Mouse (Mus musculus): Measurements from ENCODE around the gene Olfr1367. TPM values are rescaled to one million over a fixed set of nuclear protein-coding genes. Genes with fewer than 3 reads are reported as not detected.

The Olfr1367 gene
- polyA plus RNA-seq (2016; fragmentation: Nextera tagmentation; extraction: Ambion mirVana) = not detected in 2 replicates

- no peaks in the 10 kb centered on the region for H3K4me1 ChIP-seq
- no peak for DNase-seq (ENCODE audit: low spot score)
- 67% methylated on average over 1 of the region's 1 CpGs for WGBS
- no peaks in the 10 kb centered on the region for H3K36me3 ChIP-seq
- no peaks in the 10 kb centered on the region for H3K9me3 ChIP-seq
- no peak within 1 kb of the TSS for H3K27ac ChIP-seq
- H3K27me3 ChIP-seq (ENCODE audit: insufficient read depth, poor library complexity, severe bottlenecking) = no peaks in the 10 kb centered on the region
- H3K4me3 ChIP-seq = no peak within 1 kb of the TSS
These were observed at the start of gene Olfr1367 for GRCm38 (mm10) chr13:21346610-21347009. Gene Olfr1367, plus strand, starts transcription at chr13:21346910.

GRCm38 (mm10) chr13:21298557-21298956 is 48.2 kb upstream of the Olfr1367 start:
- Histone ChIP-seq H3K27ac (no peak overlapping the region), H3K27me3 (ENCODE audit: insufficient read depth, poor library complexity, severe bottlenecking) (no peaks in the 10 kb centered on the region), H3K9me3 (no peaks in the 10 kb centered on the region), H3K4me3 (no peak overlapping the region), H3K4me1 (peaks cover 26% of the 10 kb centered on the region), H3K36me3 (no peaks in the 10 kb centered on the region)
- WGBS = 26% methylated on average over 3 of the region's 3 CpGs
- DNase-seq (ENCODE audit: low spot score) = no peak

- H3K36me3 ChIP-seq = no peaks in the 10 kb centered on the region
- no peak overlapping the region for H3K27ac ChIP-seq
- no peaks in the 10 kb centered on the region for H3K9me3 ChIP-seq
- H3K4me3 ChIP-seq = no peak overlapping the region
- DNase-seq (ENCODE audit: low spot score) = no peak
- 73% methylated on average over 3 of the region's 3 CpGs for WGBS
- H3K4me1 ChIP-seq = peaks cover 12% of the 10 kb centered on the region
- no peaks in the 10 kb centered on the region for H3K27me3 ChIP-seq (ENCODE audit: insufficient read depth, poor library complexity, severe bottlenecking)
These were observed 42.1 kb upstream of the Olfr1367 start for GRCm38 (mm10) chr13:21304483-21305066.

GRCm38 (mm10) chr13:21309788-21310187 is 36.9 kb upstream of the Olfr1367 start:
- H3K4me3 ChIP-seq = no peak overlapping the region

GRCm38 (mm10) chr13:21311926-21312325 is 34.8 kb upstream of the Olfr1367 start, which contains the start of gene Gpx6:
Gene Gpx6, plus strand, starts transcription at chr13:21312125.
- Histone ChIP-seq H3K4me3 (no peak within 1 kb of the TSS), H3K27me3 (ENCODE audit: insufficient read depth, poor library complexity, severe bottlenecking) (no peaks in the 10 kb centered on the region), H3K9me3 (no peaks in the 10 kb centered on the region), H3K27ac (no peak within 1 kb of the TSS), H3K36me3 (no peaks in the 10 kb centered on the region), H3K4me1 (no peaks in the 10 kb centered on the region)
- WGBS = 22% methylated on average over 3 of the region's 3 CpGs
- DNase-seq (ENCODE audit: low spot score) = no peak

More at GRCm38 (mm10) chr13:21309788-21310187, 36.9 kb upstream of the Olfr1367 start:
- no peaks in the 10 kb centered on the region for H3K36me3 ChIP-seq
- H3K9me3 ChIP-seq = no peaks in the 10 kb centered on the region
- H3K27ac ChIP-seq = no peak overlapping the region
- no peak for DNase-seq (ENCODE audit: low spot score)
- no peaks in the 10 kb centered on the region for H3K4me1 ChIP-seq
- no peaks in the 10 kb centered on the region for H3K27me3 ChIP-seq (ENCODE audit: insufficient read depth, poor library complexity, severe bottlenecking)
- 61% methylated on average over 2 of the region's 2 CpGs for WGBS

- no peak for DNase-seq (ENCODE audit: low spot score)
- H3K27me3 ChIP-seq (ENCODE audit: insufficient read depth, poor library complexity, severe bottlenecking) = no peaks in the 10 kb centered on the region
- no peak overlapping the region for H3K4me3 ChIP-seq
- H3K4me1 ChIP-seq = no peaks in the 10 kb centered on the region
- H3K27ac ChIP-seq = no peak overlapping the region
- H3K36me3 ChIP-seq = no peaks in the 10 kb centered on the region
- WGBS = 41% methylated on average over 3 of the region's 5 CpGs
- H3K9me3 ChIP-seq = no peaks in the 10 kb centered on the region
These were observed 33.9 kb upstream of the Olfr1367 start for GRCm38 (mm10) chr13:21312854-21313253.

GRCm38 (mm10) chr13:21313903-21314302 is 32.8 kb upstream of the Olfr1367 start:
- Histone ChIP-seq H3K27ac (no peak overlapping the region), H3K36me3 (no peaks in the 10 kb centered on the region), H3K4me1 (no peaks in the 10 kb centered on the region), H3K9me3 (no peaks in the 10 kb centered on the region), H3K27me3 (ENCODE audit: insufficient read depth, poor library complexity, severe bottlenecking) (no peaks in the 10 kb centered on the region), H3K4me3 (no peak overlapping the region)
- no peak for DNase-seq (ENCODE audit: low spot score)
- 70% methylated on average over 4 of the region's 4 CpGs for WGBS

GRCm38 (mm10) chr13:21320262-21320661 is 26.4 kb upstream of the Olfr1367 start:
- no peak overlapping the region for H3K27ac ChIP-seq
- no peak overlapping the region for H3K4me3 ChIP-seq
- H3K9me3 ChIP-seq = no peaks in the 10 kb centered on the region
- H3K4me1 ChIP-seq = peaks cover 4% of the 10 kb centered on the region; the same call in 1 of the 2 replicates
- 48% methylated on average over 3 of the region's 3 CpGs for WGBS
- H3K36me3 ChIP-seq = no peaks in the 10 kb centered on the region
- DNase-seq (ENCODE audit: low spot score) = no peak
- no peaks in the 10 kb centered on the region for H3K27me3 ChIP-seq (ENCODE audit: insufficient read depth, poor library complexity, severe bottlenecking)

GRCm38 (mm10) chr13:21321890-21322494 is 24.7 kb upstream of the Olfr1367 start:
- peak; percentile 69 for DNase-seq (ENCODE audit: low spot score)
- peaks cover 4% of the 10 kb centered on the region; the same call in 1 of the 2 replicates for H3K4me1 ChIP-seq
- 2% methylated on average over 18 of the region's 18 CpGs for WGBS
- H3K9me3 ChIP-seq = no peaks in the 10 kb centered on the region
- H3K4me3 ChIP-seq = peak overlapping the region; percentile 63
- no peaks in the 10 kb centered on the region for H3K27me3 ChIP-seq (ENCODE audit: insufficient read depth, poor library complexity, severe bottlenecking)
- peak overlapping the region; percentile 56; the same call in 1 of the 2 replicates for H3K27ac ChIP-seq
- no peaks in the 10 kb centered on the region for H3K36me3 ChIP-seq

GRCm38 (mm10) chr13:21322509-21323375 is 24.0 kb upstream of the Olfr1367 start:
- Histone ChIP-seq H3K27me3 (ENCODE audit: insufficient read depth, poor library complexity, severe bottlenecking) (no peaks in the 10 kb centered on the region), H3K4me1 (peaks cover 7% of the 10 kb centered on the region; the same call in 1 of the 2 replicates), H3K27ac (no peak overlapping the region), H3K36me3 (no peaks in the 10 kb centered on the region), H3K9me3 (no peaks in the 10 kb centered on the region), H3K4me3 (peak overlapping the region; percentile 63)
- peak; percentile 76 for DNase-seq (ENCODE audit: low spot score)
- WGBS = 18% methylated on average over 18 of the region's 18 CpGs

GRCm38 (mm10) chr13:21323405-21323804 is 23.3 kb upstream of the Olfr1367 start:
- no peaks in the 10 kb centered on the region for H3K27me3 ChIP-seq (ENCODE audit: insufficient read depth, poor library complexity, severe bottlenecking)
- peak; percentile 45 for DNase-seq (ENCODE audit: low spot score)
- no peaks in the 10 kb centered on the region for H3K36me3 ChIP-seq
- no peak overlapping the region for H3K27ac ChIP-seq
- no peaks in the 10 kb centered on the region for H3K9me3 ChIP-seq
- H3K4me1 ChIP-seq = peaks cover 7% of the 10 kb centered on the region; the same call in 1 of the 2 replicates
- H3K4me3 ChIP-seq = peak overlapping the region; percentile 63
- 65% methylated on average over 6 of the region's 6 CpGs for WGBS

- Histone ChIP-seq H3K4me3 (peak overlapping the region; percentile 70), H3K27me3 (ENCODE audit: insufficient read depth, poor library complexity, severe bottlenecking) (no peaks in the 10 kb centered on the region), H3K4me1 (peaks cover 7% of the 10 kb centered on the region; the same call in 1 of the 2 replicates), H3K36me3 (no peaks in the 10 kb centered on the region), H3K9me3 (no peaks in the 10 kb centered on the region), H3K27ac (no peak overlapping the region)
- peak; percentile 68 for DNase-seq (ENCODE audit: low spot score)
- WGBS = 9% methylated on average over 4 of the region's 4 CpGs
These were observed 20.5 kb upstream of the Olfr1367 start for GRCm38 (mm10) chr13:21326191-21326590.
